Mouse (Mus musculus) embryonic stem cell, embryonic (primary cell): ENCODE data around the gene Fyttd1.
"Not testable (repeated sequence)": the region's sequence is repeated elsewhere in the genome, so short reads cannot be mapped to it uniquely, and the experiment has no call there.

Source experiments
- CTCF ChIA-PET, 4 experiments: fragments of 300-600 bp in 2 of 4; fragments of 350-600 bp in 2 of 4; sonication (Branson Sonifier 250); formaldehyde crosslinking; loops; one replicate each; lab custom pipeline; 2022; ENCODE audit warnings: inconsistent platforms in 2 of 4; lab: Charles Lee
- POLR2A ChIA-PET, 4 experiments: fragments of 300-600 bp in 2 of 4; fragments of 350-600 bp in 2 of 4; sonication (Branson Sonifier 250); formaldehyde crosslinking; loops; one replicate each; lab custom pipeline; 2022; ENCODE audit warnings: antibody characterized with exemption in 4 of 4, inconsistent platforms in 1 of 4; lab: Charles Lee

The Fyttd1 gene

DNA sequence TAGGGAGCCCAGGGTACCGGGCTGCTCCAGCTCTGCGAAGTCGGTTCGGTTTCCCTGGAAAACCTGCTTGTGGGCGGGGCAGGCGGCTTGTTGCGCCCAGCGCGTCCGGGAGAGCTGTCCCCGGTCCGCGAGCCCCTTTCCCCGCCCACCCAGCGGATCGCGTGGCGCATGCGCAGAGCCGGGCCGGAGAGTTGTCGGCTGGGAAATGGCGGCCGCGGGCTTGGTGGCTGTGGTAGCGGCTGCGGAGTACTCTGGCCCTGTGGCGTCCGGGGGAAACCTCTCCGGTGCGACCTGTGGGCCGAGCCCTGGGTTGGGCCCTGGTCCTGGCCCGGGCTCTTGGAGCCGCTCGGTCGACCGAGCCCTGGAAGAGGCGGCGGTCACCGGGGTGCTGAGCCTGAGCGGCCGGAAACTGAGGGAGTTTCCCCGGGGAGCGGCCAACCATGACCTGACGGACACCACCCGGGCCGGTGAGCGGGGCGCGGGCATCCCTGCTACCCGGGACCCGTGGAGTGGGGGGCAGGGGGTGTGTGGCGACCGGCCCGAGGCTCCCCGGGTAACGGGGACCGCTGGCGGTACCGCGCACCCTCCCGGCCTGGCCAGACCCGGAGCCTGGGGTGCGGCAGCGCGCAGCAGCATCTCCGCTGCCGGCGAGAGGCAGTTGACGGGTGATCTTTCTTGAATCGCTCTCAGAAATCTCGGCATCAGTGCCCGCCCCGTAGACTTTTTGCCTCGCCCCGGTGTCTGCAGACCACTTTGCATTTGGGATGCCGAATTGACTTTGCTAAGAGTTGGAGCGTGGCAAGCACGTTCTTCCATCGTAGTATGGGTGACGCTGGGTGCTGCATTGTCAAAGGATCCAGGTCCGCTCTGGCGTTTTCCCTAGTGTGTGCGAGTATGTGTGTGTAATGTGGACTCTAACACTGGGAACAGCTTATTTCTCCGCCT lies 36.9 kb downstream of the Fyttd1 start, which contains the start of gene Lrch3:
Lrch3 (plus strand) TSS at position 164 of the 945 bp plus-strand sequence.
- ChIA-PET POLR2A (interaction anchor here (0.5 to 2.2 kb wide), 21 partner anchors 10 to 484 kb away, joined by 3 to 9 read pairs (median 4); partner anchors contain the start of genes Iqcg (in 3 of the 4), Fyttd1 (in 2 of the 4), Rpl35a (in 2 of the 4) and Rubcn (in 2 of the 4)), CTCF (no interaction called here)

DNA sequence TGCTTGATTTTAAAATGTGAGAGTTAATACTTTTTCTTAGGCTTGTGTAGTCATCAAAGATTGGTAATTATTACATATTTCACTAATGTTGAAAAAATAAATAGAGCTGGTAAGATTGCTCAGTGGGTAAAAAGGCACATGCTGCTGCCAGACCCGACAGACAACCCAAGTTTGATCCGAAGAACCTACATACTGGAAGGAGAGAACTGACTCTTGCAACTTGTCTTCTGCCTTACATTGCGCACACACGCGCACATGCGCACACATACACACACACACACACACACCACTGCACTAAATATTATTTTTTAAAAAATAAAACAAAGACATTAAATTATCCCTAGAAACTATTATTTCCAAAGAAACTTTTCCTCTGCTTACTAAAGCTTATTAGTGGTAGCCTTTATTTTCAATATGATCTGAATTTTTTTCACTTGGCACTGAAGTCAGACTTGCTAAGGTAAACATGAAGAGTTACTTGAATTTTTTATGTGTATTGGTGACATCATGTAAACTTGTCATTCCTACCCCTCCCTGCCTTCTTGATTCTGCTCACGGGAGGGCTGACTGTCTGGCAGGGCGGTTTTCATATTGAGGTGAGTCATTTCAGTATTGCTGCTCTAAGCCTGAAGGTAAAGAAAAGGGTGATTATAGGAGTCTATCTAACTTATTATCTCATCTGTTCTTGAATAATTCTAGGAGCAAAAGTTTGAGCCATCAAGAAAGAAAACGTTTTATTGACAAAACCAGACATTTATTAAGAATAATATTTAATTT lies 38.2 kb downstream of the Fyttd1 start:
- POLR2A ChIA-PET = interaction anchor here in 2 of 4 experiments (0.6 to 1.5 kb wide), 7 partner anchors 12 to 141 kb away, joined by 3 to 7 read pairs (median 3); partner anchors contain the start of genes Fyttd1 (in 1 of the 2), Iqcg (in 1 of the 2) and Rpl35a (in 1 of the 2)
- CTCF ChIA-PET = interaction anchor here in 3 of 4 experiments (0.6 to 1.4 kb wide), 4 partner anchors 39 to 192 kb away, joined by 3 to 7 read pairs (median 4); no protein-coding TSS in a partner anchor

DNA sequence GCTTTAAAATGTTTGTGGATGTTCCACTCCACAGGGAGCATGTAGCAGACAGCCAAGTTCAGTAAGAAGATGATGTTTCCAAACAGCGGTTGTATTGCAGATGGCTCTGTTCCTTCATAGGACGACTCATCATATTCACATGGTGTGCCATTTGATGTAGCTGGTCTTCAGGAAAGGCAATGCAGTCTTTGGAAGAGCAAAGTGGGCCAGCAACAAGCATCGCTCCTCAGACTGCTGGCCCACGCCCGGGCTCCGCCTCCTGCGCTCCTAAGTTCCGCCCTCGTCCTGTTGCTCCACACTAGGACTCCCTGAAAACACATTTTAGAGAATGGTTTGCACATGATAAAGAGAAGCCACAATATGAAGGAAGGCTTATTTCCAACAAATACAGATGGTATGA lies 49.3 kb downstream of the Fyttd1 start:
- CTCF ChIA-PET = interaction anchor here in 1 of 4 experiments (0.9 kb wide), 1 partner anchor 221 kb away, joined by 3 read pairs; no protein-coding TSS in a partner anchor

DNA sequence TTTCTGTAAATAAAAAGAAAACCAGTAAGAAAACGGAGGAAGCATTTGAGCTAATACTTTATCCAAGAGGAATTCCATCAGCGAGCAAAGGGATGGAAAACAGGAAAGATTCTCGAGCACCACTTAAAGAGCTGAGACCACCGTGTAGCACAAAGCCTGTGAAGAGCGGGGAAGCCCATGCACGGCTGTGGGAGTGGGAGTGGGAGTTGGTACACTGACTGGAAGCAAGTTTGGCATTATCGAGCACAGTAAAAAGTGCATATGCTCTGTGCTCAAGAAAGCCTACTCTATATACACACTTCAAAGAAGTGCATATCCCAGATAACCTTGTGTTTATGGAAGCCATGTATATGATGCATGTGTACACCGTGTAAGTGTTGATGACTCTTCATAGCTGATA lies 49.7 kb downstream of the Fyttd1 start:
- POLR2A ChIA-PET = interaction anchor here in 2 of 4 experiments (0.7 kb wide), 2 partner anchors 13 to 135 kb away, joined by 3 to 4 read pairs; partner anchors contain the start of genes Lmln (in 1 of the 2) and Lrch3 (in 1 of the 2)

More for the DNA sequence above, 49.3 kb downstream of the Fyttd1 start:
- POLR2A ChIA-PET = interaction anchor here in 2 of 4 experiments (0.7 kb wide), 2 partner anchors 13 to 135 kb away, joined by 3 to 4 read pairs; partner anchors contain the start of genes Lmln (in 1 of the 2) and Lrch3 (in 1 of the 2)

DNA sequence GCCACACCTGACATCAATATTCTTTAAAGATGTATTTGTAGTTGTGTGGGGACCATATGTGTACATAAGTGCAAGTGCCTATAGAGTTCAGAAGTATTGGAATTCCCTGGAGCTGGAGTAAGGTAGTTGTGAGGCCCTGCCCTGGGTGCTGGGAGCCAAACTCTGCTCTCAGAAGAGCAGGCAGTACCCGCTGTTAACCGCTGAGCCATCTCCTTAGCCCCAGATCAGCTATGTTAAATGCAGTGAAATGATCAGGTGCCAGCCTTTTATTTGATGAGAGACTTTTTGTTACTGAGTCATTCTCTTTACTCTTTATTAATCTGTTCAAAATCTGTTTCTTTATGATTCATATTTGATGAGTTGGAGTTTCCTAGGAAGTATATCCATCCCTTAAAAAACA lies 52.6 kb downstream of the Fyttd1 start:
- CTCF ChIA-PET = no interaction called here
- POLR2A ChIA-PET = interaction anchor here in 1 of 4 experiments (0.6 to 1.0 kb wide), 2 partner anchors 14 to 31 kb away, joined by 3 to 4 read pairs; no protein-coding TSS in a partner anchor

More for the DNA sequence above, 49.7 kb downstream of the Fyttd1 start:
- CTCF ChIA-PET = no interaction called here

DNA sequence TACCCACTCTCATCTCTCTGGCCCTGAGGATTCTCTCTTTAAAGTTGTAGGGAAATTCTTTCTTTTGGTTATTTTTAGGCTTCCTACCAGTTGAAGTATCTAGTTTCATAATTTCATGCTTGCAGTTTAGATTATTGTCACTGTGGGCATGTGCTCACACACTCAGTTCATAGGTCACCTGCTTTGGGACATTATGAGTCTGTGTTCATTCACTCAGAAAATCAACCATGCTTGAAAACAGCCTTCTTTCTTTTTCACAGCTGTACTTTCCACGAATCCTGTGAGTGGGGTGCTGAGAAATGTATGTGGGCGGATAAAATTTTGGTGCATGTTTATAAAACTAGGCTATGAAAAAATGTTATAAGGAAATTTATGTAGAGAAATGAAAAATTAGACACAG lies 57.2 kb downstream of the Fyttd1 start:
- ChIA-PET CTCF (no interaction called here), POLR2A (no interaction called here)

DNA sequence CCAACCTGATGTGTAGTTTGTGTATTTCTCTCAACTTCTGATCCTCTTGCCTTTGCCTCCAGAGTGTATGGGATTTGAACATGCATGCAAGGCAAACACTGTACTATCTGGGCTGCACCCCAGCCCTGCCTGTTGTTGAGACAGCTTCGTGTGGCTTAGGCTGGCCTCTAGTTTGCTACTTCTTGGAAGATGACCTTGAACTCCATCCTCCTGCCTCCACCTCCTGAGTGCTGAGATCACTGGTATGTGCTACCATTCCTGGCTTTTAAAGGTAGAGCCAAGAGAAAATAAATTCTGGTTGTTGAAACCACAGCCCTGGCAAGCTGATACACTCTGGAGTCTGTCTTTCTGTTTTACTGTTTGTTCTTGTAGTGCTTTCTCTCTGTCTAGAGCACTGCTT lies 57.8 kb downstream of the Fyttd1 start:
- ChIA-PET POLR2A (interaction anchor here in 1 of 4 experiments (0.6 kb wide), 1 partner anchor 292 kb away, joined by 3 read pairs; no protein-coding TSS in a partner anchor), CTCF (interaction anchor here in 1 of 4 experiments (1.7 kb wide), 1 partner anchor 15 kb away, joined by 4 read pairs; no protein-coding TSS in a partner anchor)

DNA sequence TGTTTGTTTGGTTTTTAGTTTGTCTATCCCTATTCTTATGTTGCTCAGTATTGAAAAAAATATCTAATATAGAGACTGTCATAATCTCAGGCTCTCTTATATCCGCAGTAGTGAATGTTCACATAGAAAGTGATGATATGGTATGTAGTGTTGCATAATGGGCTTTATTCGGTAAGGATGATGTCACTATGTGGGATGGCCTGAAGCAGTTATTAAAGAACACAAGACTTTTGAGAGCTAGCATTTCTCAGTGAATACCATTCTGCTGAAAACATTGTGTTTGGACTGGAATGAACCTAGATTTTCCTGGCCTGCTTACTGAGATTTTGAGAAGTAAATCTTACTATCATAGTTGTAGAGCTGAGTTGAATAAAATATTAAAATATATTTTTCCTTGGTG lies 60.1 kb downstream of the Fyttd1 start:
- CTCF ChIA-PET = interaction anchor here in 2 of 4 experiments (1.1 kb wide), 2 partner anchors 14 to 240 kb away, joined by 3 to 4 read pairs; no protein-coding TSS in a partner anchor
- POLR2A ChIA-PET = interaction anchor here in 1 of 4 experiments (0.8 to 0.9 kb wide), 2 partner anchors 207 to 824 kb away, joined by 3 read pairs; no protein-coding TSS in a partner anchor

DNA sequence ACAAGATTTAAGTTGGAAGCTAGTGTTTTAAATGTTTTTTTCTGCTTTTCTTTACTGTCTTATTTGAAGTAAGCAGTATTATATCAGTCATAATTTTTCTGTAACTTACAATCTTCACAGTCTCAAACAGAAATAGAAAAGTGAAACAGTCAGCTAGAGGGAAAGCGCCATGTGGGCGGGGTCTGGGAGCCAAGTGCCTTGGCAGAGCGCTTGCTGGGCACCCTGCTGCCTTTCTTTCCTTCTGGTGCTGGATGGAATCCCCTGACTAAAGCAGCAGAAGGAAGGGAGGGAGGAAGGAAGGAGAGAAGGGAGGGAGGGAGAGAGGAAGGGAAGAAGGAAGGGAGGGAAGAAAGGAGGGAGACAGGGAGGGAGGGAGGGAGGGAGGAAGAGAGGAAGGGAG lies 62.0 kb downstream of the Fyttd1 start:
- CTCF ChIA-PET = interaction anchor here in 2 of 4 experiments (0.7 to 1.1 kb wide), 3 partner anchors 224 to 257 kb away, joined by 3 read pairs; no protein-coding TSS in a partner anchor
- POLR2A ChIA-PET = not testable (repeated sequence)

DNA sequence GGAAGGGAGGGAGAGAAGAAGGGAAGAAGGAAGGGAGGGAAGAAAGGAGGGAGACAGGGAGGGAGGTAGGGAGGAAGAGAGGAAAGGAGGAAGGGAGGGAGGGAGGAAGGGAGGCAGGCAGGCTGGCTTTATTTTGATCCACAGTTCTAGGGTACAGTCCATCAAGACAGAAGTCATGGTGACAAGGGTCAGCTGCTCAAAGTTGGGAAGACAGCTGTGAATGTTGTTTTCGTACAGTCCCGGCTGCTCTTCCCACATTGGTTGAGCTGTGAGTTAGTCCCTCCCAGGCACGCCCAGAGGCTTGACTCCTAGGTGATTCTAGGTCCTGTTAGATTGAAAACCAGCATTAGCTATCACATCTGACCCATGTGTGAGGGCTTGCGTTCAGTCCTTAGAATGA lies 62.4 kb downstream of the Fyttd1 start:
- CTCF ChIA-PET = interaction anchor here in 1 of 4 experiments (1.1 kb wide), 1 partner anchor 224 kb away, joined by 3 read pairs; no protein-coding TSS in a partner anchor
- POLR2A ChIA-PET = not testable (repeated sequence)

DNA sequence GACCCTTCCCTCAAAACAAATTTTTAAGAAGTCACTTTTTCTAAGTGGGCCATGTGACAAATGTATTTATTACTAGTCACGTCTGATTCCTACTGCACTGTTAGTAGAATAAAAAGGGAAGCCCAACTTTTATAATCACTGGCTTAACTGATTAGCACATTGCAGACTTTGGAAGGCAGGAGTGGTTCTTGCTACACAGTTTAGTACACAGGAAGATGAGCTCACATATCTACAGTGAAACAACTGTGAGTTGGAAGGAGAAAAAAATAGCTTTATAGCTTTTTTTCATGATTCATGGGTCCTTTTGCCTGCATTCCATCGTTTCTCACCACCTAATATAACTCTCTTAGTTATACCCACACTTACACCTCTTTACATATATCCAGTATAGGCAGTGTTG lies 63.9 kb downstream of the Fyttd1 start:
- POLR2A ChIA-PET, CTCF ChIA-PET: not testable (repeated sequence)

DNA sequence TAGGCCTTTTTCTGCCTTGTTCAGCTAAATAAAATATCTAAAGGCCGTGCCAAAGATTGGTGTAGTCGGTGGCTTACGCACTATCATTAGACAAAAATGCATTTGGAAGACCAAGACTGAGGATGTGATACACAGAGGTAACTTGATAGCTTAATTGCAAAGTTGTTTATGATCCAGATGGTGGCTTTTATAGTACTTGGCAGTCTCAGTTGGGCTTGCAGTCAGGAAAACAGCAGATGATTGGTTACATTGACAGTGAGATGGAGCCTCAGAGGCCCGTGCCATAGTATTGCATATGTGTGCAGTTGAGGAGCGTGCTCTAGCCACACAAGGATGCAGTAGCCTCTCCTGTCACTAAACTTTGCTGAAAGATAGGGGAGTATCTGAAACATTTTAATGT lies 65.4 kb downstream of the Fyttd1 start:
- CTCF ChIA-PET = interaction anchor here in 3 of 4 experiments (0.6 to 1.6 kb wide), 7 partner anchors 8 to 246 kb away, joined by 3 to 6 read pairs (median 3); no protein-coding TSS in a partner anchor
- POLR2A ChIA-PET = interaction anchor here in 3 of 4 experiments (0.7 to 1.3 kb wide), 4 partner anchors 12 to 311 kb away, joined by 3 to 4 read pairs (median 3); partner anchors contain the start of genes Iqcg (in 1 of the 3) and Rpl35a (in 1 of the 3)

DNA sequence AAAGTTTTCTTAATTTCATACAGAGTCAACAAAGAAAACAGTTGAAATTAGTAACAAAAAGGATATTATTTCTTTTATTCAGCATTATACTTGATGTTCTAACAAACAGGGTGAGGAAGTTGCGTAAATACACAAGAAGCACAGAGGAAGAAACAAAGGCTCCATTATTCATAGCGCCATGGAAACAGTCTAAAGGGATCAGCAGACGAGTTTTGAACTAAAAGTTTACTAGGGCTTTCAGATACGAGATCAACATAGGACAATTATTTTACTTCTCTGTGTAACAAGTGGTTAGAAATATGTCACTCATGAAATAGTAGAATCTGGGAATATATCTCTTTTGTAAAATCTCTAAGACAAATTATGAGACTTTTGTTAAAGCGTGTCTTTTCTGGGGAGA lies 68.1 kb downstream of the Fyttd1 start:
- ChIA-PET POLR2A (interaction anchor here in 1 of 4 experiments (0.6 kb wide), 1 partner anchor 86 kb away, joined by 3 read pairs; no protein-coding TSS in a partner anchor), CTCF (no interaction called here)

DNA sequence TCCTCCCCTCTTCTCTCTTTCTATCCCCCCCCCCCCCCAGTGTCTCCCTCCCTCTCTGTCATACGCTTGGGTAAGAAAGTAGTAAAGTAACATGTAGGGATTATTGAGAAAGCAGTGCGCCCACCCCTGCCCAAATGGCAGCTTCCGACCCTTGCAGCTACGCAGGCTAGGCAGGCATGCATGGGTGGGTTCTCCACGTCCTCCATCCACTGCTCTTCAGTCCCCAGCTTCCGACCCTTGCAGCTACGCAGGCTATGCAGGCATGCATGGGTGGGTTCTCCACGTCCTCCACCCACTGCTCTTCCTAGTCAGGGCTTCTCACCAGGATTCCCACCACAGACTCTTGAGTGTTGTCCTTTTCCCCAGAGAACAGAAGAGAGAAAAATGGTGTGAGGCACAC lies 70.7 kb downstream of the Fyttd1 start:
- ChIA-PET POLR2A (interaction anchor here in 2 of 4 experiments (0.6 to 1.3 kb wide), 6 partner anchors 128 to 774 kb away, joined by 3 to 6 read pairs (median 4); no protein-coding TSS in a partner anchor), CTCF (interaction anchor here in 1 of 4 experiments (0.6 to 1.8 kb wide), 3 partner anchors 76 to 545 kb away, joined by 3 to 4 read pairs (median 4); no protein-coding TSS in a partner anchor)

DNA sequence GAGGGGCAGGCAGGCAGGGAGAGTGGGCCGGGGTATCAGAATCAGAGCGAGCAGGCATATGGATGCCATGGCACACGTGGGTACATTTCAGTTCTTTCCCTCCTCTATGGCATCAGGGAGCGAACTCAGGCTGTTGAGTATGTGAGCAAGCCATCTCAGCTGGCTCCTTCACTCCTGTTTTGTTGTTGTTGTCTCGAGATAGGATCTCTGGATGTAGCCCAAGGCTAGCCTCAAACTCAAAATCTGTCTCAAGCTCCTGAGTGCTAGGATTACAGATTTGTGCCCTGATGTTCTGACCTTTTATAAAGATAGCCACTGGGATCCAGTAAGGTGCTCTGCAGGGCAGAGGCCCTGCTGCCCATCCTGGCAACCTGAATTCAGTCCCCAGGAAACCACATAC lies 71.4 kb downstream of the Fyttd1 start:
- ChIA-PET CTCF (interaction anchor here in 1 of 4 experiments (1.3 kb wide), 1 partner anchor 135 kb away, joined by 3 read pairs; no protein-coding TSS in a partner anchor), POLR2A (interaction anchor here in 2 of 4 experiments (0.7 to 1.3 kb wide), 4 partner anchors 70 to 409 kb away, joined by 3 to 5 read pairs (median 4); no protein-coding TSS in a partner anchor)

DNA sequence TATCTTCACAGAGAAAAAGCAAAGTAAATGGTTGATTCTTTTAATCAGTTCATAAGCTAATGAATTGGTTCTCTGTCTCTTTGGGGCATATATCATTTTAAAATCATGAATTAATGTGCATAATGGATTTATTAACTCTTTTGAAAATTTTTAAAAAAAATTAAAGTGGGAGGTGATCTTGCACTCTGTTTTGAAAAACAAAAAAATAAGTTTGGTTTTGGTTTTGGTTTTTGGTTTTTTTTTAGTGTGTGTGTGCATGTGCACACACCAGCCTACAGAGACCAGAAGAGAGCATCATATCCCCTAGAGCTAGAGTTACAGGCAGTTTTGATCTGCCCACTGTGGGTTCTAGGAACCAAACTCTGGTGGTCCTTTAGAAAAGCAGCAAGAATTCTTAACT lies 72.0 kb downstream of the Fyttd1 start:
- CTCF ChIA-PET = interaction anchor here in 3 of 4 experiments (0.6 to 1.9 kb wide), 4 partner anchors 61 to 252 kb away, joined by 3 to 5 read pairs (median 4); no protein-coding TSS in a partner anchor
- POLR2A ChIA-PET = interaction anchor here in 1 of 4 experiments (0.7 to 1.3 kb wide), 2 partner anchors 129 to 408 kb away, joined by 3 to 5 read pairs; no protein-coding TSS in a partner anchor

DNA sequence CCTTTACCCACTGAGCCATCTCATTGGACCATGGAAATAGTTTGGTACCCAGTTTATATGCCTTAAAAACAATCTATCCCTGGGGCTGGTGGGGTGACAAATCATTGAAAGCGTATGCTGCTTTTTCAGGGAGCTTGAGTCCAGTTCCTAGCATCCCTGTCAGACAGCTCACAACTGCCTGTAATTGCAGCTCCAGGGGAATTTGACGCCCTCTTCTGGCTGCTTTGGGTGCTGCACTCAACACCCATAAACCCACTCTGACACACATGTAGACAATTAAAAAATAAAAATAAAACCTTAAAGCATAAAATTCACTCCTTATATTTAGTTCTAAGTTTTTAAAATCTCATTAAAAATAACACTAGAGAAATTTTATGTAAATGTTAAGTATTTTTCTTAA lies 73.8 kb downstream of the Fyttd1 start:
- POLR2A ChIA-PET = interaction anchor here in 1 of 4 experiments (0.9 kb wide), 1 partner anchor 1081 kb away, joined by 7 read pairs; no protein-coding TSS in a partner anchor

More for the DNA sequence above, 73.8 kb downstream of the Fyttd1 start:
- CTCF ChIA-PET = interaction anchor here (0.6 to 1.9 kb wide), 21 partner anchors 9 to 254 kb away, joined by 3 to 6 read pairs (median 4); no protein-coding TSS in a partner anchor
